Mouse (Mus musculus): Measurements from ENCODE around the gene Meox1.

Meox1 gene

GRCm38 (mm10) chr11:101851042-101851441, 43.1 kb downstream of the Meox1 start:
- no peak for DNase-seq (ENCODE audit: low spot score)

DNA sequence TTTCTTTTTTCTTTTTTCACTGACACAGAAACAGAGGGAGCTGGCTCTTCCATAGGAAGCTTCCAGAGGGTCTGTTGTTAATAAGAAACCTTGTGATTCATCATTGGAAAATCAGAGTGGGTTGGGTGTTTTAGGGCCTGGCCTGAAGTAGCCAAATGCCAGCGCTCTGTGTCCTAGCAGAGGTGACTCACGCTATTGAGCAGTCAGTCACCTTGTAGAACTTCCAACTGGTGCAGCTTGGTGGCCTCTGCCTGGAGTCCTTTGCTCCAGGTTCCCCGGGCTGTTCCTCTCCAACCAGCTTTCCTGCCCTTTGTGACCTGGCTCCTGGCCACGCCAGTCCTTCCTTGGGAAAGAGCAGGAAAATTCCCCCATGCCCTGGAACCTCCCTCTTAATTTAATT, 44.9 kb downstream of the Meox1 start:
- DNase-seq (ENCODE audit: low spot score) = no peak

GRCm38 (mm10) chr11:101847509-101847908, 46.7 kb downstream of the Meox1 start:
- DNase-seq (ENCODE audit: low spot score) = no peak

DNA sequence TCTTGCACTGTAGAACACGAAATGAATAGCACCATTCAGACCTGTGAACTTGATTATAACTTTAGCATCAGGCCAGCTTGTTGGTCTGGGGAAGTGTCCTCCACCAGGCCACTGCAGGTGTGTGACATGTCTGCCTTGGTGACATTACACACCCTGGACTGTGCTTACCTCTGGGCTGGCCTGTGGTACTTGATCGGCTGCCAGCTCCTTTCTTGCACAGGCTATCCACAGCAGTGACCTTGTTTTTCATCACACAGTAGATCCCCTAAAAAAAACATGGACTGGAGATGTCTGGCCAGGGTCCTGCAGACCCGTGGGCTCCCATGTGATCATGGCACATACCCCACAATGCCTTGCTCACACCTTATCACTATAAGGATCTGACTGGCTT, 51.4 kb downstream of the Meox1 start:
- DNase-seq (ENCODE audit: low spot score) = no peak

- peak; percentile 12 for DNase-seq (ENCODE audit: low spot score)
Measured at GRCm38 (mm10) chr11:101841998-101842772, 52.0 kb downstream of the Meox1 start.

DNA sequence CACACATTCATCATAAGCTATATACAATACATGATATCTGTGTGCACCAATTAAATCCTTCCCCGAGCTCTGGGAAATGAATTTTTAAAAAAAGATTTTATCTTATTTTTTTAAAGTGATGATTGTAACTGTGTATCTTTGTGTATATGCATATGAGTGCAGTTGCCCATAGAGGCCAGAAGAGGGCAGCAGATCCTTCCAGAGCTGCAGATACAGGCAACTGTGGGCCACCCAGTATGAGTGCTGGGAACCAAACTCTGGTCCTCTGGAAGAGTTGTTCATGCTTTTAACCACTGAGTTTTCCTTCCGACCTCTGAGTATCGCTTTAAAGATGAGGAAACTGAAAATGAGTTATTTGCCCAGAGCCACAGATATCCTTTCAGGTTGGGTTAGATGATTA, 53.8 kb downstream of the Meox1 start:
- no peak for DNase-seq (ENCODE audit: low spot score)

GRCm38 (mm10) chr11:101839426-101839825, 54.7 kb downstream of the Meox1 start:
- peak; percentile 34 for DNase-seq (ENCODE audit: low spot score)

DNA sequence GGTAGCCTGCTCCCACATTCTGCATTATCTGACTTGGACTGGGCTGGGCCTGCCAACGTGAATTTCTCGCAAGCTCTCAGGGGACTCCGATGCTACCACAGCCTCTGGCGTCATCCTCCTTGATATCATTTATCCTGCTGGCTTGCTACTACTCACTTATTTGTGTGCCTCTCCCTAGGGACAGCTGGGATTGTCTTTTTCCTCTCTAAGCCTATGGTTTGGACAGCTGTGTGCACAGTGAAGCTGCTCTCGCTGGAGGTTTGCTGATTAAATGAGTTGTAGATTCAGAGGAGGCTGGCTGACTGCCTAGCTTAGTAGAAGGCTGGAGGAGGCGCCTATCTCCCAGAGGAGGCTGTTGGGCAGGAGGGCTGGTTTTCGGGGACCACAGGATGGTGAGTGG, 62.2 kb downstream of the Meox1 start:
- no peak for DNase-seq (ENCODE audit: low spot score)

DNA sequence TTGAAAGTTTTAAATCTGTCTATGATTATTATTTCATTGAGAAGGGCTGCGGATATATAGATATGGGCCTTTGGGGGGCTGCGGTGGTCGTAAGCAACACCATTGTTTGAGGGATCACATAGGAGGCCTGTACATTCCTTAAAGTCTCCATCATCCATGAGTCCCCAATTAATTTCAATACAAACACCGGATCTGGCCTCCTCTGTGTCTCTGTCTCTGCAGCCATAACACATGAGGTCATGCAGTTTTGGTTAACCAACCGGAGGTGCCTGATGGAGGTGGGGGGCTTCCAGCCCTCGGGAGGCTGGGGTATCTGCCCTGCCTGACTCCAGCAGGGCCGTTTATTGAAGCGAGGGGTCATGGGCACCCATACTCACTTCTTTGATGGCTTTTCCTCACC, 63.6 kb downstream of the Meox1 start:
- DNase-seq (ENCODE audit: low spot score) = no peak

- no peak for DNase-seq (ENCODE audit: low spot score)
Measured at GRCm38 (mm10) chr11:101830112-101830511, 64.1 kb downstream of the Meox1 start.

- no peak for DNase-seq (ENCODE audit: low spot score)
Measured at GRCm38 (mm10) chr11:101828718-101829117, 65.5 kb downstream of the Meox1 start.

Data from lung, postnatal 25 days (tissue).